Mouse (Mus musculus): ENCODE data around the gene Ak4. TPM values are rescaled to one million over a fixed set of nuclear protein-coding genes. Genes with fewer than 3 reads are reported as not detected.

Ak4 gene
- polyA plus RNA-seq (2014; fragmentation: Nextera tagmentation; extraction: Ambion mirVana) = 11.9 and 12.8 TPM in 2 replicates

DNA sequence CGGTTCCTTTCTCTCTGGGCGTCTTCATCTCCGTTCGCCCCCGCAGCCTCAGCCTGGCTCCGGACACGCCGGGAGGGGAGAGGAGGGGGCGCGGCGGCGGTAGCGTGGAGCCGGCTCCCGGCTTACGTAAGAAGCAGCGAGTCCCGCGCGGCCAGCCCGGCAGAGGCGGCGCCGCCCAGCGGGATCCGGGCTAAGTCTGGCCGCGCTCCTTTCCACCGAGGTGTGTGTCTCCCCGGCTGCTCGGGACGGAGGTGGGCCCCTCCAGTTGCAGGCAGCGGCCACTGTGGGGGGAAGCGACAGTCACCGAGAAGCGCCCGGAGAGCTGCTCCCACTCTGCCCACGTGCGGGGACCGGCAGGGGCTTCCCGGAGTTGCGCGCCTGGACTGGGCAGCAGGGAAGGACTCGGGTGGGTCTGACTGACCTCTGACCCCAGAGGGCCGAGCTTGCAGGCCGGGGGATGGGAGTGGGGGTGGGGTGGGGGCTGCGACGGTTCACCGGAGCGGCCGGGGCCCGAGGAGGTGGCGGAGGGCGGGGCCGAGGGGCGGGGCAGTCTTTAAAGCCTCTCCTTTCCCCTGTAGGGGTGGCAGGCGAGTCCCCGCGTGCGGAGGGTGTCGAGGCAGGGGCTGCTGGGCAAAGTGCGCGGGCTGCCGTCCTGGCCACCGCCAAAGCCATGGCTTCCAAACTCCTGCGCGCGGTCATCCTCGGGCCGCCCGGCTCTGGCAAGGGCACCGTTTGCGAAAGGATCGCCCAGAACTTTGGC is at the start of gene Ak4:
TSS of gene Ak4 (plus strand) at position 127 of the 760 bp plus-strand sequence.
- Histone ChIP-seq H3K9ac (ENCODE audit: low read length) (peak within 1 kb of the TSS; percentile 89), H3K36me3 (ENCODE audit: control insufficient read depth, insufficient read depth, low read length) (no peaks in the 10 kb centered on the region), H3K9me3 (ENCODE audit: control insufficient read depth, low read length) (no peaks in the 10 kb centered on the region), H3K4me2 (ENCODE audit: low read depth, low read length, severe bottlenecking) (peak within 1 kb of the TSS; percentile 90), H3K4me1 (replicated peaks; ENCODE audit: control insufficient read depth, insufficient read depth, low read length) (0 out of 2 replicates have a peak, but pooled peaks cover 1% of the 10 kb centered on the region), H3K27ac (ENCODE audit: low read depth, low read length) (peak within 1 kb of the TSS; percentile 74), H3K27me3 (ENCODE audit: control insufficient read depth, insufficient read depth, low read length) (no peaks in the 10 kb centered on the region), H3K4me3 (ENCODE audit: low read depth, low read length) (peak within 1 kb of the TSS; percentile 74)
- 1% methylated on average over 51 of the region's 74 CpGs for WGBS
- ATAC-seq (replicated peaks; ENCODE audit: low FRiP score) = peak; percentile 89
- DNase-seq (ENCODE audit: low spot score) = peak; percentile 85

GRCm38 (mm10) chr4:101369738-101370275 is 49.3 kb upstream of the Ak4 start:
- 74% methylated on average over 4 of the region's 4 CpGs for WGBS
- Histone ChIP-seq H3K4me2 (ENCODE audit: low read depth, low read length, severe bottlenecking) (no peak overlapping the region), H3K27ac (ENCODE audit: low read depth, low read length) (no peak overlapping the region), H3K4me3 (ENCODE audit: low read depth, low read length) (no peak overlapping the region), H3K9me3 (ENCODE audit: control insufficient read depth, low read length) (no peaks in the 10 kb centered on the region), H3K36me3 (ENCODE audit: control insufficient read depth, insufficient read depth, low read length) (no peaks in the 10 kb centered on the region), H3K27me3 (ENCODE audit: control insufficient read depth, insufficient read depth, low read length) (no peaks in the 10 kb centered on the region), H3K9ac (ENCODE audit: low read length) (no peak overlapping the region), H3K4me1 (replicated peaks; ENCODE audit: control insufficient read depth, insufficient read depth, low read length) (no peaks in the 10 kb centered on the region)
- DNase-seq (ENCODE audit: low spot score) (no peak), ATAC-seq (replicated peaks; ENCODE audit: low FRiP score) (no peak)

DNA sequence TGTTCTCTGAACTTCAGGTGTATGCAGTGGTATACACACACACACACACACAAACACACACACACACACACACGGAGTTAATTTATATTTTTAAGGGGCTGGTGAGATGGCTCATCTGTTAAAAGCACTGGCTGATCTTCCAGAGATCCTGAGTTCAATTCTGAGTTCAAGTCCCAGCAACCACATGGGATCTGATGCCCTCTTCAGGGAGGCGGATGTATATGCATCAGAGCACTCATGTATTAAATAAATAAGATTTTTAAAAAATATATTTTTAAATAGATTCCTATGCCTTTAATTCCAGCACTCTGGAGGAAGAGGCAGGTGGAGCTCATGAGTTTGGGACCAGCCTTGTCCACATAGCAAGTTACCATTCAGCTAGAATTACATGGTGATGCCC is 46.8 kb upstream of the Ak4 start:
- Histone ChIP-seq H3K36me3 (ENCODE audit: control insufficient read depth, insufficient read depth, low read length) (no peaks in the 10 kb centered on the region), H3K27ac (ENCODE audit: low read depth, low read length) (no peak overlapping the region), H3K4me3 (ENCODE audit: low read depth, low read length) (no peak overlapping the region), H3K4me2 (ENCODE audit: low read depth, low read length, severe bottlenecking) (no peak overlapping the region), H3K9me3 (ENCODE audit: control insufficient read depth, low read length) (no peaks in the 10 kb centered on the region), H3K9ac (ENCODE audit: low read length) (no peak overlapping the region), H3K27me3 (ENCODE audit: control insufficient read depth, insufficient read depth, low read length) (no peaks in the 10 kb centered on the region), H3K4me1 (replicated peaks; ENCODE audit: control insufficient read depth, insufficient read depth, low read length) (no peaks in the 10 kb centered on the region)
- WGBS = 74% methylated on average over 2 of the region's 2 CpGs
- no peak for DNase-seq (ENCODE audit: low spot score)
- no peak for ATAC-seq (replicated peaks; ENCODE audit: low FRiP score)

GRCm38 (mm10) chr4:101372751-101373150 is 46.3 kb upstream of the Ak4 start:
- no peak overlapping the region for H3K4me2 ChIP-seq (ENCODE audit: low read depth, low read length, severe bottlenecking)
- no peak overlapping the region for H3K9ac ChIP-seq (ENCODE audit: low read length)
- H3K9me3 ChIP-seq (ENCODE audit: control insufficient read depth, low read length) = no peaks in the 10 kb centered on the region
- H3K27me3 ChIP-seq (ENCODE audit: control insufficient read depth, insufficient read depth, low read length) = no peaks in the 10 kb centered on the region
- H3K36me3 ChIP-seq (ENCODE audit: control insufficient read depth, insufficient read depth, low read length) = no peaks in the 10 kb centered on the region
- ATAC-seq (replicated peaks; ENCODE audit: low FRiP score) (no peak), DNase-seq (ENCODE audit: low spot score) (no peak)
- H3K27ac ChIP-seq (ENCODE audit: low read depth, low read length) = no peak overlapping the region
- WGBS = 92% methylated on average over 6 of the region's 6 CpGs
- H3K4me3 ChIP-seq (ENCODE audit: low read depth, low read length) = no peak overlapping the region
- no peaks in the 10 kb centered on the region for H3K4me1 ChIP-seq (replicated peaks; ENCODE audit: control insufficient read depth, insufficient read depth, low read length)

GRCm38 (mm10) chr4:101374104-101374503 is 45.0 kb upstream of the Ak4 start:
- Histone ChIP-seq H3K36me3 (ENCODE audit: control insufficient read depth, insufficient read depth, low read length) (no peaks in the 10 kb centered on the region), H3K9me3 (ENCODE audit: control insufficient read depth, low read length) (no peaks in the 10 kb centered on the region), H3K27ac (ENCODE audit: low read depth, low read length) (no peak overlapping the region), H3K4me3 (ENCODE audit: low read depth, low read length) (no peak overlapping the region), H3K27me3 (ENCODE audit: control insufficient read depth, insufficient read depth, low read length) (no peaks in the 10 kb centered on the region), H3K4me1 (replicated peaks; ENCODE audit: control insufficient read depth, insufficient read depth, low read length) (no peaks in the 10 kb centered on the region), H3K9ac (ENCODE audit: low read length) (no peak overlapping the region), H3K4me2 (ENCODE audit: low read depth, low read length, severe bottlenecking) (no peak overlapping the region)
- ATAC-seq (replicated peaks; ENCODE audit: low FRiP score) = no peak
- DNase-seq (ENCODE audit: low spot score) = no peak
- WGBS = 79% methylated on average over 8 of the region's 8 CpGs

DNA sequence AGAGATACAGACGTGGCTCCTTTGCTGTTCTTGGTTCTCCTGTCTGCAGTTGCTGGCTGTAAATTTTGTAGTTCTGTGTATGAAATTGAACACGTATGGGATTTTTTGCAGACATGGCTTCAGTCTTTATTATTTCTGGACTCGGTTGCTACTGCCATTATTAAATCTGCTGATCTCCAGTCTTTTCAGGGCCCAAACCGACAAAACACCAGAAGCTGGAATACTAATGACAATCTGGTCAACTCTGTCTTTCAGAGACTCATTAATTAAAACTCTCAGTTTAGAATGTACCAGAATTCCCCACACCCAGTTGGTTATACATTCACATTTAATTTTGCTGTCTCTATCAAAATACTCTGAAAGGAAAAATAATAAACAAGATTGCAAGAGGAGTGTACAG is 42.2 kb upstream of the Ak4 start:
- no peaks in the 10 kb centered on the region for H3K27me3 ChIP-seq (ENCODE audit: control insufficient read depth, insufficient read depth, low read length)
- no peaks in the 10 kb centered on the region for H3K4me1 ChIP-seq (replicated peaks; ENCODE audit: control insufficient read depth, insufficient read depth, low read length)
- no peak overlapping the region for H3K9ac ChIP-seq (ENCODE audit: low read length)
- DNase-seq (ENCODE audit: low spot score) = no peak
- no peak overlapping the region for H3K27ac ChIP-seq (ENCODE audit: low read depth, low read length)
- no peaks in the 10 kb centered on the region for H3K9me3 ChIP-seq (ENCODE audit: control insufficient read depth, low read length)
- 84% methylated on average over 4 of the region's 4 CpGs for WGBS
- no peak overlapping the region for H3K4me3 ChIP-seq (ENCODE audit: low read depth, low read length)
- ATAC-seq (replicated peaks; ENCODE audit: low FRiP score) = no peak
- H3K36me3 ChIP-seq (ENCODE audit: control insufficient read depth, insufficient read depth, low read length) = no peaks in the 10 kb centered on the region
- H3K4me2 ChIP-seq (ENCODE audit: low read depth, low read length, severe bottlenecking) = no peak overlapping the region

GRCm38 (mm10) chr4:101378241-101378640 is 40.8 kb upstream of the Ak4 start:
- 66% methylated on average over 4 of the region's 4 CpGs for WGBS
- Histone ChIP-seq H3K4me1 (replicated peaks; ENCODE audit: control insufficient read depth, insufficient read depth, low read length) (no peaks in the 10 kb centered on the region), H3K4me3 (ENCODE audit: low read depth, low read length) (no peak overlapping the region), H3K36me3 (ENCODE audit: control insufficient read depth, insufficient read depth, low read length) (no peaks in the 10 kb centered on the region), H3K4me2 (ENCODE audit: low read depth, low read length, severe bottlenecking) (no peak overlapping the region), H3K27ac (ENCODE audit: low read depth, low read length) (no peak overlapping the region), H3K27me3 (ENCODE audit: control insufficient read depth, insufficient read depth, low read length) (no peaks in the 10 kb centered on the region), H3K9ac (ENCODE audit: low read length) (no peak overlapping the region), H3K9me3 (ENCODE audit: control insufficient read depth, low read length) (no peaks in the 10 kb centered on the region)
- ATAC-seq (replicated peaks; ENCODE audit: low FRiP score) = no peak
- DNase-seq (ENCODE audit: low spot score) = no peak

DNA sequence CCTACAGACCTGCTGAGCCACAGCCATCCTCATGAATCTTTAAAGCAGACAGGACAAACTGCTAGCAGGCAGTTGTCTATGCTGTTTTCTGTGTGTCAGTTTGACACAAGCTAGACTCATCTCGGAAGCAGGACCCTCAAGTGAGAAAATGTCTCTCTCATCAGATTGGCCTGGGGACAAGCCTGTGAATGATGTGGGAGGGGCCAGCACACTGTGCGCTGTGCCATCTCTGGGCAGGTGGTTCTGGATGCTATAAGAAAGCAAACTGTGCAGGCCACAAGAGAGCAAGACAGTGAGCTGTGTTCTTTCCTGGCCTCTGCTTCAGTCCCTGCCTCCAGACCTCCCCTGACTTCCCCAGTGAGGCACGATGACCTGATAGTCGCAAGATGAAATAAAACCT is 40.3 kb upstream of the Ak4 start:
- H3K4me1 ChIP-seq (replicated peaks; ENCODE audit: control insufficient read depth, insufficient read depth, low read length) = no peaks in the 10 kb centered on the region
- no peaks in the 10 kb centered on the region for H3K36me3 ChIP-seq (ENCODE audit: control insufficient read depth, insufficient read depth, low read length)
- ATAC-seq (replicated peaks; ENCODE audit: low FRiP score) (no peak), DNase-seq (ENCODE audit: low spot score) (no peak)
- H3K9ac ChIP-seq (ENCODE audit: low read length) = no peak overlapping the region
- H3K4me3 ChIP-seq (ENCODE audit: low read depth, low read length) = no peak overlapping the region
- 80% methylated on average over 4 of the region's 4 CpGs for WGBS
- no peak overlapping the region for H3K27ac ChIP-seq (ENCODE audit: low read depth, low read length)
- no peaks in the 10 kb centered on the region for H3K9me3 ChIP-seq (ENCODE audit: control insufficient read depth, low read length)
- H3K4me2 ChIP-seq (ENCODE audit: low read depth, low read length, severe bottlenecking) = no peak overlapping the region
- no peaks in the 10 kb centered on the region for H3K27me3 ChIP-seq (ENCODE audit: control insufficient read depth, insufficient read depth, low read length)

DNA sequence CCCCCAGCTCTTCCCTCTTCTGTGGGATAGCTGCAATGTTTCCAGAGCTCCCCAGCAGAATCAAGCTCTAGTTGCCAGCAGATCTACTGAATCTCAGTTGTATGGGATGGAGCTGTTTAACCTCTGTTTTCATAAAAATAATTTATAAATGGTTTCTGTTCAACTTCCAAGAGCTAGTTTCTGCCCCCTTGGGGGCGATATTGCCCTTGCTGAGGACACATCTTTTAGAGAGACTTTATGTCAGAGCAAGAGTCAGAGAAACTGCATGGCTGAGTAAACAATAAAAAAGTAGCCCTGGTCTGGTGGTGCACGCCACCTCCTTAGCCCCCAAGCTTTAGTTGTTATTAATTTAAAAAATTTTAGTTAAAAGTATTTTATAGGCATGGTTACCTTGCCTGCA is 34.1 kb upstream of the Ak4 start:
- H3K36me3 ChIP-seq (ENCODE audit: control insufficient read depth, insufficient read depth, low read length) = no peaks in the 10 kb centered on the region
- 56% methylated on average over 2 of the region's 2 CpGs for WGBS
- no peaks in the 10 kb centered on the region for H3K4me1 ChIP-seq (replicated peaks; ENCODE audit: control insufficient read depth, insufficient read depth, low read length)
- H3K4me2 ChIP-seq (ENCODE audit: low read depth, low read length, severe bottlenecking) = no peak overlapping the region
- ATAC-seq (replicated peaks; ENCODE audit: low FRiP score) (no peak), DNase-seq (ENCODE audit: low spot score) (no peak)
- no peak overlapping the region for H3K27ac ChIP-seq (ENCODE audit: low read depth, low read length)
- H3K4me3 ChIP-seq (ENCODE audit: low read depth, low read length) = no peak overlapping the region
- no peaks in the 10 kb centered on the region for H3K9me3 ChIP-seq (ENCODE audit: control insufficient read depth, low read length)
- no peaks in the 10 kb centered on the region for H3K27me3 ChIP-seq (ENCODE audit: control insufficient read depth, insufficient read depth, low read length)
- H3K9ac ChIP-seq (ENCODE audit: low read length) = no peak overlapping the region
